In the genomic region with DNA sequence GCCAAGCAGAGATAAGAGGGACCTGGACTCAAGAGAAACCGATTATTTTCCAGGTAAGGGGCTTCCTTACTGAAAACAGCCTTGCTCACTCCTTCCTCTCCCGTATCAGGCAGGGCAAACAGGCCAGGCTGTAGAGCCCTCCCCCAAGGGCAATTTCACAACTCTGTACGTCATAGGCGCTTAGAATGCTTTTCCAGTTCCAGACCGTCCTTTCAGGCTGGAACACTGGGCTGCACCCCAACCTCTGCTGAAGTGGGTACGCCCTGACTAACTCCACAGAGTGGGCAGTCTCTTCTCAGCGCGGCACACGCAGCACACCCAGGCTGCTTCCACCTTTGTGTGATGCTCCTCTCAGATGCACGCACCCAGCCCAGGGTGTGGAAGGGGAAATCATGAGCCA, we compare ENCODE assay signal across 16 mouse cellular contexts.
DNase-seq lines count a peak whose midpoint lies in the region; ATAC-seq lines count a peak whose summit lies in the region.
"Had no signal": no experiment of that assay in that cellular context is flagged by ENCODE, and none has a peak within 500 bp of the region (broad histone marks: within the 10 kb centered on the region; RNA-seq: fewer than 3 reads in every experiment).

No protein-coding gene starts in this region.

- no peak overlapping the region for H3K4me2 ChIP-seq in heart, embryonic 12.5 days
- H3K4me2 ChIP-seq in intestine, embryonic 16.5 days (ENCODE audit: low read depth, low read length), result no peak overlapping the region; the same call in 1 of the 2 replicates
- no peak overlapping the region for H3K4me2 ChIP-seq in lung, embryonic 16.5 days (ENCODE audit: low read depth, low read length)
- H3K4me2 ChIP-seq in stomach, embryonic 15.5 days, result no peak overlapping the region

- no peaks in the 10 kb centered on the region for H3K27me3 ChIP-seq in heart, embryonic 12.5 days (replicated peaks)
- no peaks in the 10 kb centered on the region for H3K27me3 ChIP-seq in intestine, embryonic 16.5 days (replicated peaks; ENCODE audit: control insufficient read depth, insufficient read depth, low read length)
- no peaks in the 10 kb centered on the region for H3K27me3 ChIP-seq in lung, embryonic 16.5 days (ENCODE audit: control insufficient read depth, insufficient read depth, low read depth, low read length)
- H3K27me3 ChIP-seq in stomach, embryonic 15.5 days (replicated peaks), result no peaks in the 10 kb centered on the region
- H3K27me3 ChIP-seq: megakaryocyte, embryonic 14.5 days; Patski had no signal

- H3K9me3 ChIP-seq in heart, embryonic 12.5 days (replicated peaks), result no peaks in the 10 kb centered on the region
- no peaks in the 10 kb centered on the region for H3K9me3 ChIP-seq in intestine, embryonic 16.5 days (ENCODE audit: control insufficient read depth, low read length)
- no peaks in the 10 kb centered on the region for H3K9me3 ChIP-seq in lung, embryonic 16.5 days (ENCODE audit: control insufficient read depth, low read length)
- H3K9me3 ChIP-seq in stomach, embryonic 15.5 days, result no peaks in the 10 kb centered on the region
- H3K9me3 ChIP-seq: embryonic facial prominence, embryonic 10.5 days; forebrain, embryonic 10.5 days; megakaryocyte, embryonic 14.5 days had no signal

- 0 out of 2 replicates have a peak, but pooled peaks cover 4% of the 10 kb centered on the region for H3K4me1 ChIP-seq in heart, embryonic 12.5 days (replicated peaks)
- peaks cover 5% of the 10 kb centered on the region; the same call in 1 of the 2 replicates for H3K4me1 ChIP-seq in intestine, embryonic 16.5 days (ENCODE audit: control insufficient read depth, insufficient read depth, low read length)
- no peaks in the 10 kb centered on the region for H3K4me1 ChIP-seq in lung, embryonic 16.5 days (replicated peaks; ENCODE audit: control insufficient read depth, insufficient read depth, low read length)
- no peaks in the 10 kb centered on the region for H3K4me1 ChIP-seq in stomach, embryonic 15.5 days

- ATAC-seq in heart, embryonic 12.5 days (ENCODE audit: insufficient number of reproducible peaks, low FRiP score), result no peak
- peak; percentile 73 for ATAC-seq in intestine, embryonic 16.5 days
- peak; percentile 65 for ATAC-seq in lung, embryonic 16.5 days (ENCODE audit: low read depth)
- peak; percentile 50; the same call in 1 of the 2 replicates for ATAC-seq in stomach, embryonic 15.5 days (ENCODE audit: insufficient read depth, low FRiP score, low read depth)
- ATAC-seq: CD4-positive, CD25-positive, alpha-beta regulatory T cell, adult 4 months; Patski had no signal

- H3K4me3 ChIP-seq in heart, embryonic 12.5 days, result no peak overlapping the region
- H3K4me3 ChIP-seq in intestine, embryonic 16.5 days (ENCODE audit: low read length), result no peak overlapping the region
- H3K4me3 ChIP-seq in lung, embryonic 16.5 days (ENCODE audit: low read length), result no peak overlapping the region
- H3K4me3 ChIP-seq in stomach, embryonic 15.5 days (replicated peaks), result no peak overlapping the region
- H3K4me3 ChIP-seq: embryonic facial prominence, embryonic 10.5 days; forebrain, embryonic 10.5 days; megakaryocyte, embryonic 14.5 days had no signal

- WGBS in heart, embryonic 12.5 days, result 76% methylated on average over 10 of the region's 10 CpGs
- WGBS in intestine, embryonic 16.5 days, result 64% methylated on average over 10 of the region's 10 CpGs
- WGBS in lung, embryonic 16.5 days, result 56% methylated on average over 10 of the region's 10 CpGs
- 76% methylated on average over 10 of the region's 10 CpGs for WGBS in stomach, embryonic 15.5 days

- H3K9ac ChIP-seq in heart, embryonic 12.5 days, result no peak overlapping the region
- H3K9ac ChIP-seq in intestine, embryonic 16.5 days (ENCODE audit: low read depth, low read length), result no peak overlapping the region; the same call in 1 of the 2 replicates
- H3K9ac ChIP-seq in lung, embryonic 16.5 days (ENCODE audit: low read length), result no peak overlapping the region
- H3K9ac ChIP-seq in stomach, embryonic 15.5 days, result no peak overlapping the region

- peak; percentile 72 to 76 for DNase-seq in heart, adult 18-20 months
- DNase-seq in cerebellum, postnatal 25 days, result no peak
- DNase-seq in cerebellum, postnatal 10 days, result no peak
- DNase-seq: cerebellum, adult 11-12 months; kidney, adult 2 months; left cerebral cortex, postnatal 4 days; thymus, postnatal 36 days had no signal

- H3K36me3 ChIP-seq in heart, embryonic 12.5 days, result no peaks in the 10 kb centered on the region
- no peaks in the 10 kb centered on the region for H3K36me3 ChIP-seq in intestine, embryonic 16.5 days (ENCODE audit: control insufficient read depth, insufficient read depth, low read length)
- no peaks in the 10 kb centered on the region for H3K36me3 ChIP-seq in lung, embryonic 16.5 days (ENCODE audit: control insufficient read depth, insufficient read depth, low read length)
- no peaks in the 10 kb centered on the region for H3K36me3 ChIP-seq in stomach, embryonic 15.5 days
- H3K36me3 ChIP-seq: embryonic facial prominence, embryonic 10.5 days; forebrain, embryonic 10.5 days had no signal

- no peak overlapping the region for H3K27ac ChIP-seq in heart, embryonic 12.5 days (ENCODE audit: poor library complexity, severe bottlenecking)
- H3K27ac ChIP-seq in intestine, embryonic 16.5 days (ENCODE audit: low read length), result no peak overlapping the region
- no peak overlapping the region for H3K27ac ChIP-seq in lung, embryonic 16.5 days (ENCODE audit: low read length)
- no peak overlapping the region for H3K27ac ChIP-seq in stomach, embryonic 15.5 days
- H3K27ac ChIP-seq: embryonic facial prominence, embryonic 10.5 days; forebrain, embryonic 10.5 days had no signal

Comparison
In these comparisons a context has a peak if more than half of its experiments do, and no peak if none do; other contexts are left out.
1. DNase-seq: peak in heart, adult 18-20 months (2 of 2); none in cerebellum, postnatal 25 days (0 of 2) and cerebellum, postnatal 10 days (0 of 2).